Mouse (Mus musculus) liver, embryonic 11.5 days (tissue): ENCODE data around the gene Gm21748. TPM values are rescaled to one million over a fixed set of nuclear protein-coding genes. Genes with fewer than 3 reads are reported as not detected.
"Not testable (repeated sequence)": the region's sequence is repeated elsewhere in the genome, so short reads cannot be mapped to it uniquely, and the experiment has no call there.

Experiments used
- ATAC-seq: fragments of 200-750 bp; cut with Nextera tagmentation; replicated peaks from 2 replicates; pipeline ENCODE4 v1.8.0; 2017; ENCODE audit warnings: moderate number of reproducible peaks, mild to moderate bottlenecking, moderate TSS enrichment, moderate library complexity; ENCODE audit not compliant: low FRiP score
- DNase-seq: peaks from one replicate; pipeline ENCODE4 v3.0.0-alpha.2; 2017; ENCODE audit warnings: low spot score
- H3K27ac ChIP-seq: fragments of 300-500 bp; sonication (generic); 2 replicates; pipeline ENCODE4 v1.5.1; 2014; ENCODE audit warnings: mild to moderate bottlenecking, low read depth, low read length, control low read depth
- H3K27me3 ChIP-seq: fragments of 300-500 bp; sonication (generic); replicated peaks from 2 replicates; pipeline ENCODE4 v1.6.1; 2014; ENCODE audit warnings: low read length, mixed read lengths; ENCODE audit not compliant: control insufficient read depth, insufficient read depth
- H3K36me3 ChIP-seq: fragments of 300-500 bp; sonication (generic); 2 replicates; pipeline ENCODE4 v1.6.1; 2014; ENCODE audit warnings: mild to moderate bottlenecking, low read length, moderate library complexity, mixed read lengths; ENCODE audit not compliant: control insufficient read depth, insufficient read depth
- H3K4me1 ChIP-seq: fragments of 300-500 bp; sonication (generic); replicated peaks from 2 replicates; pipeline ENCODE4 v1.6.1; 2014; ENCODE audit warnings: low read length, mixed read lengths; ENCODE audit not compliant: control insufficient read depth, insufficient read depth
- H3K4me2 ChIP-seq: fragments of 300-500 bp; sonication (generic); 2 replicates; pipeline ENCODE4 v1.6.1; 2014; ENCODE audit warnings: mild to moderate bottlenecking, control low read depth, moderate library complexity
- H3K4me3 ChIP-seq: fragments of 300-500 bp; sonication (generic); 2 replicates; pipeline ENCODE4 v1.5.1; 2014; ENCODE audit warnings: low read depth, low read length, control low read depth
- H3K9ac ChIP-seq: fragments of 300-500 bp; sonication (generic); 2 replicates; pipeline ENCODE4 v1.6.1; 2014; ENCODE audit warnings: low read depth, low read length, control low read depth
- H3K9me3 ChIP-seq: fragments of 300-500 bp; sonication (generic); 2 replicates; pipeline ENCODE4 v1.6.1; 2016; ENCODE audit warnings: low read length, inconsistent platforms, mixed read lengths; ENCODE audit not compliant: control insufficient read depth
- WGBS: fragments of 180-500 bp; shearing (Covaris S2); extraction: QIAGEN DNeasy Blood & Tissue Kit; methylation state at CpG from one replicate; pipeline ENCODE4 v1.1.7; 2014; 5-methylcytosine and 5-hydroxymethylcytosine counted together
- polyA plus RNA-seq: library from polyadenylated mRNA; unstranded; fragments of >200 nt; fragmentation: Nextera tagmentation; extraction: Ambion mirVana; gene quantifications from 2 replicates; pipeline ENCODE4 v1.2.1, GENCODE M21; 2014

Gm21748 gene
- not detected in 2 replicates for polyA plus RNA-seq

DNA sequence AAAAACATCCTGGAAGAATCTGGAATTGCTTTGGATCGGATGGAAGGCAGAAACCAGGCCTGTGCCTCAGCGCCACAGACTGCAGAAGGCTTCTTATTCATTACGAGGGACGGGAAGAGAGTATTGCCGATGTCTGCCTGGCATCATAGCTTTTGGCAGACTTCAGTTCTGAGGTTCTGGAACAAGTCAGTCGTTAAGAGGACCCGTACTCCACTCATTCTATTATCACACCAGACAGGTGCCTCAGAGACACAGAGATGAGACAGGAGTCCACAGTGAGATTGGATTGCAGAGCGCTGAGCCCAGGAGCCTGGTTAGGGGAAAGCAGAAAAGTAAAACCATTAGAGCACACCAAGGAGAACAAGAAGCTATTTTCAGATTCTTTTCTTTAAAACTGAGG is at the start of gene Gm21748:
Gene Gm21748, minus strand, starts transcription at position 101 of the 400 bp plus-strand sequence.
- not testable (repeated sequence) for H3K4me3 ChIP-seq, H3K36me3 ChIP-seq, H3K4me2 ChIP-seq, H3K27me3 ChIP-seq, H3K4me1 ChIP-seq, ATAC-seq, H3K27ac ChIP-seq, DNase-seq, H3K9ac ChIP-seq, H3K9me3 ChIP-seq
- WGBS: no CpG with 5 or more reads among the region's 8 CpGs

Other genes with a start within 250 kb of the Gm21748 start
- not detected in 2 replicates for gene Gm21860, start 84.4 kb downstream of the Gm21748 start, polyA plus RNA-seq
- not detected in 2 replicates for gene Gm47283, start 54.4 kb downstream of the Gm21748 start, polyA plus RNA-seq